Mouse (Mus musculus) forebrain, embryonic 10.5 days (tissue): Measurements from ENCODE around the gene Capzb. TPM values are rescaled to one million over a fixed set of nuclear protein-coding genes. Genes with fewer than 3 reads are reported as not detected.

ENCODE experiments used
- DNase-seq: peaks from one replicate; pipeline ENCODE4 v3.0.0-alpha.2; 2017; ENCODE audit warnings: low spot score; ENCODE audit errors: extremely low spot score
- H3K27ac ChIP-seq: fragments of 300-500 bp; sonication (generic); 2 replicates; pipeline ENCODE4 v1.5.1; 2016; ENCODE audit warnings: mild to moderate bottlenecking
- H3K27me3 ChIP-seq: fragments of 300-500 bp; sonication (generic); 2 replicates; pipeline ENCODE4 v1.6.1; 2016; ENCODE audit warnings: mild to moderate bottlenecking; ENCODE audit not compliant: poor library complexity, severe bottlenecking
- H3K36me3 ChIP-seq: fragments of 300-500 bp; sonication (generic); replicated peaks from 2 replicates; pipeline ENCODE4 v1.6.1; 2016; ENCODE audit warnings: mild to moderate bottlenecking, moderate library complexity
- H3K4me1 ChIP-seq: fragments of 300-500 bp; sonication (generic); 2 replicates; pipeline ENCODE4 v1.6.1; 2016
- H3K4me3 ChIP-seq: fragments of 300-500 bp; sonication (generic); 2 replicates; pipeline ENCODE4 v1.5.1; 2016; ENCODE audit warnings: mild to moderate bottlenecking, moderate library complexity
- H3K9me3 ChIP-seq: fragments of 300-500 bp; sonication (generic); 2 replicates; pipeline ENCODE4 v1.6.1; 2016; ENCODE audit warnings: mild to moderate bottlenecking, moderate library complexity
- WGBS: fragments of 180-500 bp; shearing (Covaris S2); methylation state at CpG from one replicate; pipeline ENCODE4 v1.1.7; 2016; 5-methylcytosine and 5-hydroxymethylcytosine counted together
- polyA plus RNA-seq: library from polyadenylated mRNA; unstranded; fragments of >200 nt; fragmentation: Nextera tagmentation; extraction: Ambion mirVana; gene quantifications from 2 replicates; pipeline ENCODE4 v1.2.1, GENCODE M21; 2016

The Capzb gene
- polyA plus RNA-seq, 1 experiment from 2014 or later = 360 TPM

- 80% methylated on average over 8 of the region's 8 CpGs for WGBS
- no peak overlapping the region for H3K27ac ChIP-seq
- H3K36me3 ChIP-seq = no peaks in the 10 kb centered on the region
- DNase-seq = no peak
- peaks cover 13% of the 10 kb centered on the region for H3K4me1 ChIP-seq
- H3K9me3 ChIP-seq = no peaks in the 10 kb centered on the region
- H3K27me3 ChIP-seq = no peaks in the 10 kb centered on the region
- no peak overlapping the region for H3K4me3 ChIP-seq
These were observed 25.6 kb upstream of the Capzb start for GRCm38 (mm10) chr4:139167107-139167506.

- DNase-seq = no peak
- WGBS = 85% methylated on average over 15 of the region's 15 CpGs
- H3K4me3 ChIP-seq = no peak overlapping the region
These were observed 23.5 kb upstream of the Capzb start for GRCm38 (mm10) chr4:139168985-139169747.

GRCm38 (mm10) chr4:139169748-139170279 is 22.9 kb upstream of the Capzb start:
- no peak for DNase-seq
- Histone ChIP-seq H3K27ac (peak overlapping the region; percentile 65; the same call in 1 of the 2 replicates), H3K4me1 (peaks cover 13% of the 10 kb centered on the region), H3K36me3 (no peaks in the 10 kb centered on the region), H3K27me3 (no peaks in the 10 kb centered on the region), H3K9me3 (no peaks in the 10 kb centered on the region), H3K4me3 (no peak overlapping the region)
- WGBS = 75% methylated on average over 12 of the region's 12 CpGs

More at GRCm38 (mm10) chr4:139168985-139169747, 23.5 kb upstream of the Capzb start:
- Histone ChIP-seq H3K36me3 (no peaks in the 10 kb centered on the region), H3K27me3 (no peaks in the 10 kb centered on the region), H3K4me1 (peaks cover 13% of the 10 kb centered on the region), H3K27ac (peak overlapping the region; percentile 65; the same call in 1 of the 2 replicates), H3K9me3 (no peaks in the 10 kb centered on the region)

- H3K4me3 ChIP-seq = no peak overlapping the region
- no peaks in the 10 kb centered on the region for H3K27me3 ChIP-seq
- H3K27ac ChIP-seq = 0 out of 2 replicates have a peak overlapping the region, but pooled peaks have one; percentile 8
- DNase-seq = no peak
- WGBS = 75% methylated on average over 20 of the region's 20 CpGs
- H3K36me3 ChIP-seq = no peaks in the 10 kb centered on the region
- H3K9me3 ChIP-seq = peaks cover 18% of the 10 kb centered on the region
- H3K4me1 ChIP-seq = peaks cover 5% of the 10 kb centered on the region
These were observed 17.4 kb upstream of the Capzb start for GRCm38 (mm10) chr4:139175061-139175971.

- Histone ChIP-seq H3K9me3 (peaks cover 18% of the 10 kb centered on the region), H3K36me3 (no peaks in the 10 kb centered on the region), H3K27ac (no peak overlapping the region), H3K4me1 (peaks cover 5% of the 10 kb centered on the region), H3K27me3 (no peaks in the 10 kb centered on the region), H3K4me3 (no peak overlapping the region)
- DNase-seq = no peak
- WGBS = 82% methylated on average over 6 of the region's 6 CpGs
These were observed 16.7 kb upstream of the Capzb start for GRCm38 (mm10) chr4:139176023-139176422.

- DNase-seq = no peak
- Histone ChIP-seq H3K27ac (no peak overlapping the region), H3K4me1 (peaks cover 5% of the 10 kb centered on the region), H3K27me3 (no peaks in the 10 kb centered on the region), H3K36me3 (no peaks in the 10 kb centered on the region), H3K4me3 (no peak overlapping the region), H3K9me3 (peaks cover 18% of the 10 kb centered on the region)
- 100% methylated on average over 3 of the region's 3 CpGs for WGBS
These were observed 14.8 kb upstream of the Capzb start for GRCm38 (mm10) chr4:139177921-139178320.

- WGBS = 97% methylated on average over 11 of the region's 11 CpGs
- Histone ChIP-seq H3K4me3 (no peak overlapping the region), H3K9me3 (peaks cover 18% of the 10 kb centered on the region), H3K27ac (no peak overlapping the region), H3K27me3 (no peaks in the 10 kb centered on the region), H3K4me1 (peaks cover 5% of the 10 kb centered on the region), H3K36me3 (no peaks in the 10 kb centered on the region)
- DNase-seq = no peak
These were observed 14.3 kb upstream of the Capzb start for GRCm38 (mm10) chr4:139178377-139178776.

- H3K36me3 ChIP-seq = no peaks in the 10 kb centered on the region
- H3K4me3 ChIP-seq = no peak overlapping the region
- no peak overlapping the region for H3K27ac ChIP-seq
- H3K9me3 ChIP-seq = peaks cover 18% of the 10 kb centered on the region
- no peak for DNase-seq
- 81% methylated on average over 2 of the region's 2 CpGs for WGBS
- H3K27me3 ChIP-seq = no peaks in the 10 kb centered on the region
- H3K4me1 ChIP-seq = peaks cover 5% of the 10 kb centered on the region
These were observed 13.5 kb upstream of the Capzb start for GRCm38 (mm10) chr4:139179218-139179617.

GRCm38 (mm10) chr4:139179731-139180625 is 12.7 kb upstream of the Capzb start:
- no peak for DNase-seq
- H3K27ac ChIP-seq = no peak overlapping the region
- H3K4me1 ChIP-seq = peaks cover 5% of the 10 kb centered on the region
- no peaks in the 10 kb centered on the region for H3K27me3 ChIP-seq
- no peak overlapping the region for H3K4me3 ChIP-seq
- 89% methylated on average over 17 of the region's 17 CpGs for WGBS
- H3K9me3 ChIP-seq = peaks cover 18% of the 10 kb centered on the region
- H3K36me3 ChIP-seq = no peaks in the 10 kb centered on the region

GRCm38 (mm10) chr4:139182511-139182910 is 10.2 kb upstream of the Capzb start:
- Histone ChIP-seq H3K36me3 (no peaks in the 10 kb centered on the region), H3K27ac (no peak overlapping the region), H3K27me3 (no peaks in the 10 kb centered on the region), H3K9me3 (peaks cover 18% of the 10 kb centered on the region), H3K4me3 (no peak overlapping the region), H3K4me1 (no peaks in the 10 kb centered on the region)
- DNase-seq = no peak

- Histone ChIP-seq H3K9me3 (no peaks in the 10 kb centered on the region), H3K27me3 (no peaks in the 10 kb centered on the region), H3K36me3 (no peaks in the 10 kb centered on the region), H3K4me3 (no peak overlapping the region), H3K27ac (no peak overlapping the region), H3K4me1 (peaks cover 4% of the 10 kb centered on the region)
- no peak for DNase-seq
- 90% methylated on average over 5 of the region's 5 CpGs for WGBS
These were observed 6.8 kb upstream of the Capzb start for GRCm38 (mm10) chr4:139185766-139186442.
